Mouse (Mus musculus): Measurements from ENCODE around the gene Slc39a3. TPM values are rescaled to one million over a fixed set of nuclear protein-coding genes. Genes with fewer than 3 reads are reported as not detected.

The Slc39a3 gene
- 9.1 and 9.4 TPM in 2 replicates for polyA plus RNA-seq (2014; fragmentation: Nextera tagmentation; extraction: Ambion mirVana)

GRCm38 (mm10) chr10:81036988-81037580 lies at the start of gene Slc39a3:
Slc39a3 (minus strand) TSS chr10:81037426.
- Histone ChIP-seq H3K4me1 (replicated peaks; ENCODE audit: control insufficient read depth, insufficient read depth, low read length) (no peaks in the 10 kb centered on the region), H3K9me3 (ENCODE audit: control insufficient read depth, low read length) (no peaks in the 10 kb centered on the region), H3K36me3 (ENCODE audit: control insufficient read depth, insufficient read depth, low read length) (no peaks in the 10 kb centered on the region), H3K27me3 (replicated peaks; ENCODE audit: control insufficient read depth, insufficient read depth, low read length) (no peaks in the 10 kb centered on the region), H3K9ac (ENCODE audit: low read depth, low read length) (peak within 1 kb of the TSS; percentile 76), H3K4me2 (peak within 1 kb of the TSS; percentile 73), H3K27ac (ENCODE audit: low read depth, low read length) (peak within 1 kb of the TSS; percentile 55), H3K4me3 (ENCODE audit: low read depth, low read length) (peak within 1 kb of the TSS; percentile 79)
- ATAC-seq (replicated peaks; ENCODE audit: low FRiP score) (peak; percentile 98), DNase-seq (ENCODE audit: low spot score) (peak; percentile 97)
- under 1% methylated on average over 35 of the region's 35 CpGs for WGBS

- Histone ChIP-seq H3K4me3 (ENCODE audit: low read depth, low read length) (no peak overlapping the region), H3K27me3 (replicated peaks; ENCODE audit: control insufficient read depth, insufficient read depth, low read length) (0 out of 2 replicates have a peak, but pooled peaks cover 2% of the 10 kb centered on the region), H3K27ac (ENCODE audit: low read depth, low read length) (no peak overlapping the region), H3K4me1 (replicated peaks; ENCODE audit: control insufficient read depth, insufficient read depth, low read length) (peaks cover 6% of the 10 kb centered on the region), H3K36me3 (ENCODE audit: control insufficient read depth, insufficient read depth, low read length) (peaks cover 10% of the 10 kb centered on the region), H3K4me2 (no peak overlapping the region), H3K9ac (ENCODE audit: low read depth, low read length) (no peak overlapping the region), H3K9me3 (ENCODE audit: control insufficient read depth, low read length) (peaks cover 2% of the 10 kb centered on the region; the same call in 1 of the 2 replicates)
- ATAC-seq (replicated peaks; ENCODE audit: low FRiP score) (no peak), DNase-seq (ENCODE audit: low spot score) (no peak)
- 50% methylated on average over 2 of the region's 2 CpGs for WGBS
Measured at GRCm38 (mm10) chr10:81087021-81087420, 49.8 kb upstream of the Slc39a3 start.

GRCm38 (mm10) chr10:81082168-81082960 lies 45.1 kb upstream of the Slc39a3 start:
- DNase-seq (ENCODE audit: low spot score) = peak; percentile 71
- Histone ChIP-seq H3K9ac (ENCODE audit: low read depth, low read length) (no peak overlapping the region), H3K27me3 (replicated peaks; ENCODE audit: control insufficient read depth, insufficient read depth, low read length) (no peaks in the 10 kb centered on the region), H3K4me1 (replicated peaks; ENCODE audit: control insufficient read depth, insufficient read depth, low read length) (no peaks in the 10 kb centered on the region), H3K9me3 (ENCODE audit: control insufficient read depth, low read length) (peaks cover 2% of the 10 kb centered on the region; the same call in 1 of the 2 replicates), H3K27ac (ENCODE audit: low read depth, low read length) (no peak overlapping the region), H3K4me2 (no peak overlapping the region), H3K4me3 (ENCODE audit: low read depth, low read length) (no peak overlapping the region), H3K36me3 (ENCODE audit: control insufficient read depth, insufficient read depth, low read length) (peaks cover 36% of the 10 kb centered on the region)
- peak; percentile 48 for ATAC-seq (replicated peaks; ENCODE audit: low FRiP score)
- 74% methylated on average over 7 of the region's 7 CpGs for WGBS

- H3K36me3 ChIP-seq (ENCODE audit: control insufficient read depth, insufficient read depth, low read length) = peaks cover 41% of the 10 kb centered on the region
- DNase-seq (ENCODE audit: low spot score) = no peak
- WGBS = 94% methylated on average over 31 of the region's 31 CpGs
- no peak overlapping the region for H3K27ac ChIP-seq (ENCODE audit: low read depth, low read length)
- no peaks in the 10 kb centered on the region for H3K27me3 ChIP-seq (replicated peaks; ENCODE audit: control insufficient read depth, insufficient read depth, low read length)
- H3K4me2 ChIP-seq = no peak overlapping the region
- no peak overlapping the region for H3K9ac ChIP-seq (ENCODE audit: low read depth, low read length)
- 0 out of 2 replicates have a peak, but pooled peaks cover 2% of the 10 kb centered on the region for H3K4me1 ChIP-seq (replicated peaks; ENCODE audit: control insufficient read depth, insufficient read depth, low read length)
- no peak for ATAC-seq (replicated peaks; ENCODE audit: low FRiP score)
- no peak overlapping the region for H3K4me3 ChIP-seq (ENCODE audit: low read depth, low read length)
- H3K9me3 ChIP-seq (ENCODE audit: control insufficient read depth, low read length) = no peaks in the 10 kb centered on the region
Measured at GRCm38 (mm10) chr10:81080008-81080655, 42.9 kb upstream of the Slc39a3 start.

- Histone ChIP-seq H3K9me3 (ENCODE audit: control insufficient read depth, low read length) (no peaks in the 10 kb centered on the region), H3K36me3 (ENCODE audit: control insufficient read depth, insufficient read depth, low read length) (peaks cover 60% of the 10 kb centered on the region), H3K27ac (ENCODE audit: low read depth, low read length) (no peak overlapping the region), H3K27me3 (replicated peaks; ENCODE audit: control insufficient read depth, insufficient read depth, low read length) (no peaks in the 10 kb centered on the region), H3K4me3 (ENCODE audit: low read depth, low read length) (no peak overlapping the region), H3K9ac (ENCODE audit: low read depth, low read length) (no peak overlapping the region), H3K4me1 (replicated peaks; ENCODE audit: control insufficient read depth, insufficient read depth, low read length) (0 out of 2 replicates have a peak, but pooled peaks cover 2% of the 10 kb centered on the region), H3K4me2 (no peak overlapping the region)
- ATAC-seq (replicated peaks; ENCODE audit: low FRiP score) = no peak
- 91% methylated on average over 11 of the region's 11 CpGs for WGBS
- no peak for DNase-seq (ENCODE audit: low spot score)
Measured at GRCm38 (mm10) chr10:81077916-81078315, 40.7 kb upstream of the Slc39a3 start.

GRCm38 (mm10) chr10:81076356-81076755 lies 39.1 kb upstream of the Slc39a3 start:
- H3K27me3 ChIP-seq (replicated peaks; ENCODE audit: control insufficient read depth, insufficient read depth, low read length) = no peaks in the 10 kb centered on the region
- no peak overlapping the region for H3K27ac ChIP-seq (ENCODE audit: low read depth, low read length)
- H3K9me3 ChIP-seq (ENCODE audit: control insufficient read depth, low read length) = no peaks in the 10 kb centered on the region
- peaks cover 51% of the 10 kb centered on the region for H3K36me3 ChIP-seq (ENCODE audit: control insufficient read depth, insufficient read depth, low read length)
- no peak overlapping the region for H3K4me3 ChIP-seq (ENCODE audit: low read depth, low read length)
- H3K9ac ChIP-seq (ENCODE audit: low read depth, low read length) = no peak overlapping the region
- 93% methylated on average over 1 of the region's 1 CpGs for WGBS
- H3K4me1 ChIP-seq (replicated peaks; ENCODE audit: control insufficient read depth, insufficient read depth, low read length) = 0 out of 2 replicates have a peak, but pooled peaks cover 2% of the 10 kb centered on the region
- DNase-seq (ENCODE audit: low spot score) (no peak), ATAC-seq (replicated peaks; ENCODE audit: low FRiP score) (no peak)
- no peak overlapping the region for H3K4me2 ChIP-seq

GRCm38 (mm10) chr10:81075734-81076133 lies 38.5 kb upstream of the Slc39a3 start:
- H3K9ac ChIP-seq (ENCODE audit: low read depth, low read length) = no peak overlapping the region
- H3K4me1 ChIP-seq (replicated peaks; ENCODE audit: control insufficient read depth, insufficient read depth, low read length) = peaks cover 7% of the 10 kb centered on the region; the same call in 1 of the 2 replicates
- no peak overlapping the region for H3K27ac ChIP-seq (ENCODE audit: low read depth, low read length)
- 85% methylated on average over 8 of the region's 8 CpGs for WGBS
- H3K27me3 ChIP-seq (replicated peaks; ENCODE audit: control insufficient read depth, insufficient read depth, low read length) = no peaks in the 10 kb centered on the region
- no peak for ATAC-seq (replicated peaks; ENCODE audit: low FRiP score)
- peaks cover 48% of the 10 kb centered on the region for H3K36me3 ChIP-seq (ENCODE audit: control insufficient read depth, insufficient read depth, low read length)
- no peaks in the 10 kb centered on the region for H3K9me3 ChIP-seq (ENCODE audit: control insufficient read depth, low read length)
- no peak overlapping the region for H3K4me2 ChIP-seq
- no peak for DNase-seq (ENCODE audit: low spot score)
- no peak overlapping the region for H3K4me3 ChIP-seq (ENCODE audit: low read depth, low read length)

- no peaks in the 10 kb centered on the region for H3K27me3 ChIP-seq (replicated peaks; ENCODE audit: control insufficient read depth, insufficient read depth, low read length)
- 61% methylated on average over 7 of the region's 7 CpGs for WGBS
- H3K36me3 ChIP-seq (ENCODE audit: control insufficient read depth, insufficient read depth, low read length) = peaks cover 32% of the 10 kb centered on the region
- no peak overlapping the region for H3K9ac ChIP-seq (ENCODE audit: low read depth, low read length)
- H3K27ac ChIP-seq (ENCODE audit: low read depth, low read length) = no peak overlapping the region
- no peak overlapping the region for H3K4me3 ChIP-seq (ENCODE audit: low read depth, low read length)
- H3K9me3 ChIP-seq (ENCODE audit: control insufficient read depth, low read length) = no peaks in the 10 kb centered on the region
- DNase-seq (ENCODE audit: low spot score) = no peak
- H3K4me1 ChIP-seq (replicated peaks; ENCODE audit: control insufficient read depth, insufficient read depth, low read length) = peaks cover 9% of the 10 kb centered on the region; the same call in 1 of the 2 replicates
- ATAC-seq (replicated peaks; ENCODE audit: low FRiP score) = no peak
- H3K4me2 ChIP-seq = no peak overlapping the region
Measured at GRCm38 (mm10) chr10:81073464-81073863, 36.2 kb upstream of the Slc39a3 start.
